8 mouse cellular contexts compared by ENCODE assay signal in the genomic region with DNA sequence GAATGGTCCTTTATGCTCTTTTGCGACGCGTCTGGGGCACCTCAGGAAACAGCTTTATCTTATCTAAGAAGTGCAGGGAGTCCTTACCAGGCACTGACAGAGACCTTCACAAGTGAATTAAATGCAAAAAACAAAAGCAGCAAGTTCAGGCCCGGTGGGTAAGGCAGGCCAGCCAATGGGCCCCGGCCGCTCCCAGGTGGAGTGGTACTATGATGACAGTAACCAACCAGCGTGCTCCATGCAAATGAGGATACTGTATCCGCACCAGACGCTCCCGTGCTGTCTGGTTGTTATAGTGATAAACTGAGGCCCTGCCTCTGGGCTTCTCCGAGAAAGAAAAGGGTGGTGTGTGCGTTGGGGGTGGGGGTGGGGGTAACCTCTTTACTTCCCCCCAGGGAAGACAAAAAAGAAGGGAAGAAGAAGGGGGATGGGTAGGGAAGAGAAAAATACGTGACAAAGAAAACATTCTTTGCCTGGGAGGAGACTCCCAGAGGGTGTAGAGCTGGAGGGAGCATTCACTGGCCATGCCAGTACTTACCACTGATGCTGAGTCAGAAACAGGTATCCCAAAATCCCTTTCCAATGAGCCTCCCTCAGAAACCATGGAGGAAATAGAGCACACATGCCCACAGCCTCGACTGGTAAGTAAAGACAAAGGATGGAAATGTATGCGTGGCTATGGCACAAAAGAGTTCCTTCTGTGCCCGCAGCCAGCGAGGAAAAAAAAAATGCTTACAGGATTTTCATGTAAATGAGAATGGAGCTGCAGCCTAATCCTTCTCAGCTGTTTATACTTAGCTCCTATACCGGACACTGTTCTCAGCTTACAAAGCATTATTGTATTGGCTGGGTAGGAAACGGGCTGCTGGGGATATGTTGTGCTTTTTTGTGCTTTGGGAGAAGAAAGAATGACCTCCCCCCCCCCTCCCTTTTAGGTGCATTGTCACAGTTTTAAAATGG. TPM values are rescaled to one million over a fixed set of nuclear protein-coding genes. Genes with fewer than 3 reads are reported as not detected.
A peak's percentile ranks its signal among the peaks of the same experiment; 100 is the strongest.
DNase-seq lines count a peak whose midpoint lies in the region; ATAC-seq lines count a peak whose summit lies in the region.

No protein-coding gene starts in this region.

- peak; percentile 99 for DNase-seq in MEL-GATA-1-ER (ENCODE audit: extremely low read depth, low read depth)
- DNase-seq in hindbrain, embryonic 10.5 days (ENCODE audit: low spot score), result peak; percentile 48
- peak; percentile 45 to 70 for DNase-seq in layer of hippocampus, postnatal 14 days (ENCODE audit: low spot score in 2 of 2)
- peak; percentile 23 for DNase-seq in lung, postnatal 10 days
- peak; percentile 11 for DNase-seq in ovary, postnatal 14 days (ENCODE audit: low spot score)
- peak; percentile 51 to 54 for DNase-seq in thymus, postnatal 10 days (ENCODE audit: low spot score in 2 of 2)

- H3K4me1 ChIP-seq in forebrain, embryonic 13.5 days, result no peaks in the 10 kb centered on the region
- H3K4me1 ChIP-seq in hindbrain, embryonic 10.5 days (replicated peaks), result peaks cover 7% of the 10 kb centered on the region; the same call in 1 of the 2 replicates

- peak overlapping the region; percentile 58 for H3K4me2 ChIP-seq in forebrain, embryonic 13.5 days

- ATAC-seq in cerebellum, adult (ENCODE audit: insufficient number of reproducible peaks, low FRiP score, low TSS enrichment), result peak; percentile 100
- peak; percentile 99 for ATAC-seq in forebrain, embryonic 13.5 days

- peak overlapping the region; percentile 91 for H3K27ac ChIP-seq in forebrain, embryonic 13.5 days
- peak overlapping the region; percentile 80 for H3K27ac ChIP-seq in hindbrain, embryonic 10.5 days

- H3K27me3 ChIP-seq in forebrain, embryonic 13.5 days, result no peaks in the 10 kb centered on the region
- H3K27me3 ChIP-seq in hindbrain, embryonic 10.5 days (ENCODE audit: insufficient read depth, poor library complexity, severe bottlenecking), result peaks cover 13% of the 10 kb centered on the region; the same call in 1 of the 2 replicates

- H3K36me3 ChIP-seq in forebrain, embryonic 13.5 days (ENCODE audit: poor library complexity, severe bottlenecking), result no peaks in the 10 kb centered on the region
- H3K36me3 ChIP-seq in hindbrain, embryonic 10.5 days, result no peaks in the 10 kb centered on the region

- peak overlapping the region; percentile 64 for H3K9ac ChIP-seq in forebrain, embryonic 13.5 days

- peak overlapping the region; percentile 42 for H3K4me3 ChIP-seq in forebrain, embryonic 13.5 days
- H3K4me3 ChIP-seq in hindbrain, embryonic 10.5 days, result peak overlapping the region; percentile 48

- 17% methylated on average over 19 of the region's 19 CpGs for WGBS in forebrain, embryonic 13.5 days
- WGBS in hindbrain, embryonic 10.5 days, result 19% methylated on average over 19 of the region's 19 CpGs

- no peaks in the 10 kb centered on the region for H3K9me3 ChIP-seq in forebrain, embryonic 13.5 days (replicated peaks)
- H3K9me3 ChIP-seq in hindbrain, embryonic 10.5 days, result no peaks in the 10 kb centered on the region

RNA-seq across cellular contexts. Expression of a gene that starts 20.5 kb away (rescaled TPM):
- 17.2 and 20.6 TPM in 2 replicates for polyA plus RNA-seq in forebrain, embryonic 13.5 days (2015; fragmentation: Nextera tagmentation; extraction: Ambion mirVana)
- polyA plus RNA-seq in hindbrain, embryonic 10.5 days (2016; fragmentation: Nextera tagmentation; extraction: Ambion mirVana), result 5.7 and 9.2 TPM in 2 replicates
- total RNA-seq in layer of hippocampus, postnatal 14 days (2021), result 10 to 100 TPM; 43.1 to 44.4 TPM

RNA-seq across cellular contexts. Expression of a gene that starts 43.2 kb away (rescaled TPM):
- polyA plus RNA-seq in forebrain, embryonic 13.5 days (2015; fragmentation: Nextera tagmentation; extraction: Ambion mirVana), result 15.0 and 16.4 TPM in 2 replicates
- polyA plus RNA-seq in hindbrain, embryonic 10.5 days (2016; fragmentation: Nextera tagmentation; extraction: Ambion mirVana), result 14.7 and 22.0 TPM in 2 replicates
- total RNA-seq in layer of hippocampus, postnatal 14 days (2021), result 10 to 100 TPM in 1 of 2 experiments, 1 to 10 TPM in 1; 9.2 to 10.2 TPM

Comparison
In these comparisons a context has a peak if more than half of its experiments do, and no peak if none do; other contexts are left out.
1. Peak in every context shown above with its lines: DNase-seq, ATAC-seq, H3K4me3 ChIP-seq and H3K27ac ChIP-seq.
2. DNase-seq: peak in every context shown above with its lines; median percentile 99 in MEL-GATA-1-ER; 58 in layer of hippocampus, postnatal 14 days; 52 in thymus, postnatal 10 days; 48 in hindbrain, embryonic 10.5 days; 23 in lung, postnatal 10 days; 11 in ovary, postnatal 14 days.